12 mouse cellular contexts compared by ENCODE assay signal in genomic region chr5:133675636-133676035, GRCm38 (mm10).
"Had no signal": no experiment of that assay in that cellular context is flagged by ENCODE, and none has a peak within 500 bp of the region (broad histone marks: within the 10 kb centered on the region; RNA-seq: fewer than 3 reads in every experiment).

No protein-coding gene starts in this region.

- H3K36me3 ChIP-seq: limb, embryonic 13.5 days; midbrain, embryonic 15.5 days; neural tube, embryonic 13.5 days had no signal

- H3K4me3 ChIP-seq: limb, embryonic 13.5 days; midbrain, embryonic 15.5 days; neural tube, embryonic 13.5 days had no signal

- H3K9me3 ChIP-seq: limb, embryonic 13.5 days; midbrain, embryonic 15.5 days; neural tube, embryonic 13.5 days had no signal

- H3K27ac ChIP-seq: kidney, postnatal 0 days; limb, embryonic 13.5 days; liver, embryonic 14.5 days; midbrain, embryonic 15.5 days; stomach, postnatal 0 days had no signal

- ATAC-seq: midbrain, embryonic 15.5 days had no signal

- H3K4me1 ChIP-seq: midbrain, embryonic 15.5 days had no signal

- DNase-seq: kidney, adult 9 months; kidney, postnatal 36 days; left cerebral cortex, postnatal 4 days; lung, adult 18-20 months; thymus, adult 18-20 months; thymus, postnatal 14 days had no signal

- H3K4me2 ChIP-seq: limb, embryonic 13.5 days; midbrain, embryonic 15.5 days; neural tube, embryonic 13.5 days had no signal

- H3K27me3 ChIP-seq: limb, embryonic 13.5 days; midbrain, embryonic 15.5 days; neural tube, embryonic 13.5 days had no signal

- H3K9ac ChIP-seq: limb, embryonic 13.5 days; liver, embryonic 14.5 days; midbrain, embryonic 15.5 days; neural tube, embryonic 13.5 days had no signal
